Mouse (Mus musculus): ENCODE results near the gene Rplp1. TPM values are rescaled to one million over a fixed set of nuclear protein-coding genes. Genes with fewer than 3 reads are reported as not detected.

Rplp1 gene
- polyA plus RNA-seq (2014; fragmentation: Nextera tagmentation; extraction: Ambion mirVana): 1,876 and 2,139 TPM in 2 replicates

DNA sequence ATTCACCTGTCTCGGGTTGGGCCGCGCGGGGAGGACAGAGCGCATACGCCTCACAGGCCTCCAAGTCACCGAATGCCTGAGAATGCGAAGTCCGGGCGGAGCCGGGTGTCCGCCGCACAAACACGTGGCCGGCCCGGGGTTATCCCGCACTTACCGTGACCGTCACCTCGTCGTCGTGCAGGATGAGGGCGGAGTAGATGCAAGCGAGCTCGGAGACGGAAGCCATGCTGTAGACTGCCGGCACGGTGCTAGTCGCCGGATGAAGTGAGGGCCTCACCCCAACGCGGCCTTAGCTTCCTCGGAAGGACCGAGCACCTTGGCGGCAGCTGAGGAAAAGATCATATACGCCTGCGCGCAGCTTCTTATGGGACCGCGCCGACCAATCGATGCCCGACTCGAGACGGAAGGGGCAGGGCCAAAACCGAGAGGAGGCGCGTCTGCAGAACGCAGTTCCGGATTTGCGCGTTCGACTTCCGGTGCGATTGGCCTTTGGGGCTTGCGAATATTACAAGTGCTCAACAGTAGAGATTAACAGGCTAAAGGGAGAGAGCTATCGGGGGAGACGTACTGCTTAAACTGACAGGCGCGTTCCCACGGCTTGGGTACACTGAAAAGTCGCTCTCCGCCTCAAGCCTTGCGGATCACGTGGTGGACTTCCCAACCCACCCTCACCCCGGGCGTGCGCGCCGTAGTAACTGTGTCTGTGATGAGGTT, at the start of gene Rplp1:
Gene Rplp1 (minus strand): TSS at position 340 of the 714 bp plus-strand sequence.
- no peaks in the 10 kb centered on the region for H3K9me3 ChIP-seq (ENCODE audit: control insufficient read depth, low read length)
- no peaks in the 10 kb centered on the region for H3K27me3 ChIP-seq (replicated peaks; ENCODE audit: control insufficient read depth, insufficient read depth, low read length)
- peak within 1 kb of the TSS; percentile 96 for H3K4me3 ChIP-seq (ENCODE audit: low read depth, low read length)
- peaks cover 19% of the 10 kb centered on the region for H3K4me1 ChIP-seq (replicated peaks; ENCODE audit: control insufficient read depth, insufficient read depth, low read length)
- peak within 1 kb of the TSS; percentile 98 for H3K4me2 ChIP-seq
- peak; percentile 92 for DNase-seq (ENCODE audit: low spot score)
- H3K27ac ChIP-seq (ENCODE audit: low read depth, low read length): peak within 1 kb of the TSS; percentile 100
- H3K9ac ChIP-seq (ENCODE audit: low read depth, low read length): peak within 1 kb of the TSS; percentile 99
- WGBS: under 1% methylated on average over 66 of the region's 70 CpGs
- ATAC-seq (replicated peaks; ENCODE audit: low FRiP score): peak; percentile 89
- peaks cover 33% of the 10 kb centered on the region for H3K36me3 ChIP-seq (ENCODE audit: control insufficient read depth, insufficient read depth, low read length)

DNA sequence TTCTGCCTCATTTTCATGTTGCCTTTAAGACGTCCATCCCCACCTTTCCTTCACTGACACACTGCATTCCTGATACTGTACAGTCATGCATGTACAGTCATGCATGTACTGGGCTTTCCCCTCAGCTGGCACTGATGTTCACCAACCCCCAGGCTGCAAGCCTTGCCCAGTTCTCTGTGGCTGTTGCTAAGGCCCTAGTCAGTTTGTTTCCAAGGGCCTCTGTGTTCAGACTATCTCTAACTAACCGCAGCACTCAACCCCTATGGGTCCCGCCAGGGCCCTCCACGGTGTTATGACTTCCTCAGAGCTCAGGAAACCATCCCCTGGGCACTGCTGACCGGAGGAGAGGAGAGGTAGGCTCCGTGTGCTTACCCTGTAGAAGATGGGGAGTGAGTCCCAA, 49.0 kb upstream of the Rplp1 start:
- H3K9ac ChIP-seq (ENCODE audit: low read depth, low read length): no peak overlapping the region
- no peak overlapping the region for H3K4me2 ChIP-seq
- no peaks in the 10 kb centered on the region for H3K9me3 ChIP-seq (ENCODE audit: control insufficient read depth, low read length)
- no peak overlapping the region for H3K4me3 ChIP-seq (ENCODE audit: low read depth, low read length)
- H3K27me3 ChIP-seq (replicated peaks; ENCODE audit: control insufficient read depth, insufficient read depth, low read length): no peaks in the 10 kb centered on the region
- ATAC-seq (replicated peaks; ENCODE audit: low FRiP score) (no peak), DNase-seq (ENCODE audit: low spot score) (no peak)
- 55% methylated on average over 6 of the region's 6 CpGs for WGBS
- H3K27ac ChIP-seq (ENCODE audit: low read depth, low read length): no peak overlapping the region
- no peaks in the 10 kb centered on the region for H3K36me3 ChIP-seq (ENCODE audit: control insufficient read depth, insufficient read depth, low read length)
- peaks cover 3% of the 10 kb centered on the region for H3K4me1 ChIP-seq (replicated peaks; ENCODE audit: control insufficient read depth, insufficient read depth, low read length)

DNA sequence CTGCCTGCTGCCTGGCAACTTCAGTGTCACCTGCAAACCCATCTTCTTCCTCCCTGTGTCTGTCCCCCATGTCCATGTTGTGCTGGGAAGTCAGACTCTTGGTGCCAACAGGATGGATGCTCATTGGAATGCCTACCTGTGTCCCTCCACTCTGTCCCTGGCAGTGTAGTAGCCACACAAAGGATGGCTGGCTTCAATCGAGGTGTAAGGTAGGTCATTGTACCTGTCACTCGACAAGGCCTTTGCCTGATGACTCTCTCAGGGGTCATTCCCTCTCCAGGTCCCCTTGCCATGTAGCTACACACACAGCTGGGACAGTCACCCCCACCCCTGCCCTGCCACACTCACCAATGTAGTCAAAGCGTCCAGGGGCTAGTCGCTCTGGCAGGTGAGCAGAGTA, 46.8 kb upstream of the Rplp1 start:
- Histone ChIP-seq H3K36me3 (ENCODE audit: control insufficient read depth, insufficient read depth, low read length) (no peaks in the 10 kb centered on the region), H3K9me3 (ENCODE audit: control insufficient read depth, low read length) (no peaks in the 10 kb centered on the region), H3K27ac (ENCODE audit: low read depth, low read length) (no peak overlapping the region), H3K9ac (ENCODE audit: low read depth, low read length) (no peak overlapping the region), H3K4me2 (no peak overlapping the region), H3K4me1 (replicated peaks; ENCODE audit: control insufficient read depth, insufficient read depth, low read length) (peaks cover 3% of the 10 kb centered on the region), H3K4me3 (ENCODE audit: low read depth, low read length) (no peak overlapping the region), H3K27me3 (replicated peaks; ENCODE audit: control insufficient read depth, insufficient read depth, low read length) (no peaks in the 10 kb centered on the region)
- WGBS: 71% methylated on average over 4 of the region's 4 CpGs
- ATAC-seq (replicated peaks; ENCODE audit: low FRiP score): no peak
- DNase-seq (ENCODE audit: low spot score): no peak

DNA sequence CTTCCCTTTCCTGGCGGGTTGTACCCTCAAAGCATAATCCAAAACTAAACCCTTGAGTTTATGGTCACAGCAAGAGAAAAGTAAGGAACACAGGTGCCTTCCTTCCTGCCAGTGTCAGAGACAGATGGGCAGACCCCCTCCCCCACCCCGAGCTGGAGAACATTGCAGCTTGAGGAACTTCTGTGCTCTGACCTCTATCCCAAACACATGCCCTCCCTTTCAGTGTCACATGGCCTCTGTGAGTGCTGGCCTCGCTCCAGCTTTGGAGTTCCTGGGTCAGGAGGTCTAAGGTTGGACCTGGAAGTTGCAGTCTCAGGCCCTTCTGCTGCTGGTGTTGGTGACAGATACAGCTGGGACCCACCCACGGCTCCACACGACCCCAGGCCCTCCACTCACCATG, 46.4 kb upstream of the Rplp1 start:
- Histone ChIP-seq H3K9me3 (ENCODE audit: control insufficient read depth, low read length) (no peaks in the 10 kb centered on the region), H3K27ac (ENCODE audit: low read depth, low read length) (no peak overlapping the region), H3K4me3 (ENCODE audit: low read depth, low read length) (no peak overlapping the region), H3K9ac (ENCODE audit: low read depth, low read length) (no peak overlapping the region), H3K27me3 (replicated peaks; ENCODE audit: control insufficient read depth, insufficient read depth, low read length) (no peaks in the 10 kb centered on the region), H3K4me2 (no peak overlapping the region), H3K4me1 (replicated peaks; ENCODE audit: control insufficient read depth, insufficient read depth, low read length) (peaks cover 3% of the 10 kb centered on the region), H3K36me3 (ENCODE audit: control insufficient read depth, insufficient read depth, low read length) (no peaks in the 10 kb centered on the region)
- WGBS: 40% methylated on average over 5 of the region's 5 CpGs
- DNase-seq (ENCODE audit: low spot score) (no peak), ATAC-seq (replicated peaks; ENCODE audit: low FRiP score) (no peak)

DNA sequence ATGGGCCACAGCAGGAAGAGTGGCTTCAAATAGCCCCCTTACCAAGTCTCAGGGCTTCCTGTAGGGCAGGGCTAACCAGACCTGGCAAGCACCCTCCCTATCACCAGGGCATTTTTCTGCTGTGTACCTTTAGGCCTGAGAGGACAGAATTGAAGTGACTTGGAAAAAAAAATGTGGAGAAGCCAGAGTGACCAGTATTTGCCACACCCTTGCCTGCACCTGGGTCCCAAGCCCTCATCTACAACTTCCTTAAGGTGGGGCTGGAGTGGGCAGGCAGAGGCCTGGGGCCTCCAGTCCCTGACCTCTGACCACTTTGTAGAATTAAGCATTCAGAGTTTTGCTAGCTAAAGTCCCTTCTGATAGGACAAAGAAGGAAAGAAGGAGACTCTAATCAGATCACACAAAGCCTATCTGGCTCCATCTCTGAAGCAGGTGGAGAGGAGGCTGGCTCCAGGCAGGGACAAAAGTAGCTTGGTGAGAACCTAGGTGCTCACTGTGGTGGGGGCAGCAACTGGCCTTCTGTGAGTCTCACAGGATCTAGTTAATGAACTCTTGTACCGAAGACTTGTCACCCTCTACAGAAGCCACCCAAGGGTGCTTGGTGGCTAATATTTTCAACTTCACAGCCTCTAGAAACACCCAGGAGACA, 45.7 kb upstream of the Rplp1 start:
- WGBS: 88% methylated on average over 1 of the region's 1 CpGs
- no peak overlapping the region for H3K4me2 ChIP-seq
- no peak overlapping the region for H3K27ac ChIP-seq (ENCODE audit: low read depth, low read length)
- peaks cover 3% of the 10 kb centered on the region for H3K4me1 ChIP-seq (replicated peaks; ENCODE audit: control insufficient read depth, insufficient read depth, low read length)
- no peaks in the 10 kb centered on the region for H3K9me3 ChIP-seq (ENCODE audit: control insufficient read depth, low read length)
- no peak overlapping the region for H3K4me3 ChIP-seq (ENCODE audit: low read depth, low read length)
- no peaks in the 10 kb centered on the region for H3K27me3 ChIP-seq (replicated peaks; ENCODE audit: control insufficient read depth, insufficient read depth, low read length)
- ATAC-seq (replicated peaks; ENCODE audit: low FRiP score) (no peak), DNase-seq (ENCODE audit: low spot score) (no peak)
- H3K36me3 ChIP-seq (ENCODE audit: control insufficient read depth, insufficient read depth, low read length): no peaks in the 10 kb centered on the region
- no peak overlapping the region for H3K9ac ChIP-seq (ENCODE audit: low read depth, low read length)

DNA sequence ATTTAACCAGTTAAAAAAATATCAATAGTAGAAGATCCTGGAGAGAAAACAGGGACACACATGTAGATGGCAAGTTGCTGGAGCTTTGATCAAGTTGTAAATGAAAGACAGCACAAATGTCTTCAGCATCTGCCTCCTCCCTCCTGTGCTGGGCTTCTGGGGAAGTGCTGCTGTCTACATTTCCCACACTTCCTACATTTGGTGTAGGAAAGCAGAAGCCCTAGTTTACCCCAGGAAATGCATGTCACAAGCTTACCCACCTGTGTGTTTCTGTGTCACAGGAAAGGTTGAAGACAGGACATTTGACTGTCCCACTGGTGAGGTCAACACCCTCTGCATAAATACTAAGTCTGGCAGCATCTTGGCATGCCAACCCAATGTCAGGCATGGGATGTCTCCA, 40.4 kb upstream of the Rplp1 start:
- Histone ChIP-seq H3K9me3 (ENCODE audit: control insufficient read depth, low read length) (no peaks in the 10 kb centered on the region), H3K27ac (ENCODE audit: low read depth, low read length) (no peak overlapping the region), H3K4me3 (ENCODE audit: low read depth, low read length) (no peak overlapping the region), H3K36me3 (ENCODE audit: control insufficient read depth, insufficient read depth, low read length) (no peaks in the 10 kb centered on the region), H3K27me3 (replicated peaks; ENCODE audit: control insufficient read depth, insufficient read depth, low read length) (no peaks in the 10 kb centered on the region), H3K4me1 (replicated peaks; ENCODE audit: control insufficient read depth, insufficient read depth, low read length) (no peaks in the 10 kb centered on the region; the same call in 1 of the 2 replicates), H3K9ac (ENCODE audit: low read depth, low read length) (no peak overlapping the region), H3K4me2 (no peak overlapping the region)
- DNase-seq (ENCODE audit: low spot score): no peak
- no peak for ATAC-seq (replicated peaks; ENCODE audit: low FRiP score)

DNA sequence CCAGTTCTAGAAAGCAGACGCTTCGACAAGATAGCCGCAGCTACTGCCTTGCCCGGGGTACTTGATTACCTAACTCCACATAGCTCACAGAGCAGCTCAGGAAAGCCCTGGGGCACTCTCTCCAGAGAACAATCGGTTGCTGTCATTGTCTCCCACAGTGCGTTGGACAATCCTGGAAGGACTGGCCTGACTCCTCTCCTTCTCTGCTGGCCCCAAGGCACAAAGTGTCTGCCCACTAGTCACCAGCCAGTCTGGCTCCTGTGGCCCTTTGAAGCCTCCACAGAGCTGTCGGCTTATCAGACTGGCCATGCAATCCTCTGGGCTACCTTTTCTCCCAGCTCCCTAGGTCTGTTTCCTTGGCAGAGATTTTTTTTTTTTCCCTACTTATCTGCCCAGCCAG, 37.9 kb upstream of the Rplp1 start:
- Histone ChIP-seq H3K4me1 (replicated peaks; ENCODE audit: control insufficient read depth, insufficient read depth, low read length) (no peaks in the 10 kb centered on the region; the same call in 1 of the 2 replicates), H3K27ac (ENCODE audit: low read depth, low read length) (no peak overlapping the region), H3K36me3 (ENCODE audit: control insufficient read depth, insufficient read depth, low read length) (no peaks in the 10 kb centered on the region), H3K4me3 (ENCODE audit: low read depth, low read length) (no peak overlapping the region), H3K9ac (ENCODE audit: low read depth, low read length) (no peak overlapping the region), H3K4me2 (no peak overlapping the region), H3K27me3 (replicated peaks; ENCODE audit: control insufficient read depth, insufficient read depth, low read length) (no peaks in the 10 kb centered on the region), H3K9me3 (ENCODE audit: control insufficient read depth, low read length) (no peaks in the 10 kb centered on the region)
- ATAC-seq (replicated peaks; ENCODE audit: low FRiP score) (no peak), DNase-seq (ENCODE audit: low spot score) (no peak)
- WGBS: 62% methylated on average over 7 of the region's 7 CpGs

DNA sequence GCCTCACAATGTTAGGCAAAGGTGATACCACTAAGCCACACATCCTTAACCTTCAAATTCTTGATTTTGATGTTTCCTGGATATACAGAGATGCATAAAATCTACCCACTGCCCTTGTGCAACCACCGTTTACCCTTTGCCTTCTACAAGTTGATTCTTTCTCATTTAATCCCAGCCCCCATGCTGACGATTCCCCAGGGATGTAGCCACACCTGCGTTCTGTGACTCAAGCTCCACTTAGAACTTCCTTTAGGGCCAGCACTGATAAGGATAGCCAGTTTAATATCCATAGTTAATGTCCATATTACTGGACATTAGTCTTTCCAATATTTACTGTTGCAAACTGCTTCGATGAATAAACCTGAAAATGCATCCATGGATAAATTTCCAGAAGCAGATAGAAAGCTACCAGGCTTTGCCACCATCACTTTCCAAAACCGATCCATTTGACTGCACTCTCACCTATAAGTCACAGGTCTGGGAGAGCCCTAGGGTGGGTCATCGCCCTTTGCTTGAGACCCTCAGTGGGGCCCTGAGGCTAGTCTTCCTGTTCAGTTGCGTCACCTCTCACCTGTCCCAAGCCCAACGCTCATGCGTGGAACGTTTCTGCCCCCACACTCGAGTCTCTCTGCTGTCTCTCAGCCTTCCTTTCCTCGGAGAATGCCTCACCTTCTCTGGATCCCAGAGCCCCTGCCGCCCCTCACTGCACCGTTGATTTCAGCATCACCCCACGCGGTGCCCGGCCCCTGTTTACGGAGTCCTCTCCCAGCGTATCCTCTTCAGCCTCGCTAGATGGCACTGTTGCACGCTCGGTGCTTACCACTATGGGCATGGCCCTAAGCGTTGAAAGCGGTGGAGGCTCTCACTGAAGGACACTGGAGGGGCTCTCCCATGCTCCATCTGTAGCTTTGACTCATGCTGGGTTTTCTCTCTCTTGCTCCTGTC, 33.3 kb upstream of the Rplp1 start:
- Histone ChIP-seq H3K9ac (ENCODE audit: low read depth, low read length) (no peak overlapping the region), H3K4me2 (peak overlapping the region; percentile 88), H3K4me1 (replicated peaks; ENCODE audit: control insufficient read depth, insufficient read depth, low read length) (peaks cover 7% of the 10 kb centered on the region; the same call in 1 of the 2 replicates), H3K27ac (ENCODE audit: low read depth, low read length) (no peak overlapping the region), H3K9me3 (ENCODE audit: control insufficient read depth, low read length) (no peaks in the 10 kb centered on the region), H3K36me3 (ENCODE audit: control insufficient read depth, insufficient read depth, low read length) (peaks cover 10% of the 10 kb centered on the region; the same call in 1 of the 2 replicates), H3K27me3 (replicated peaks; ENCODE audit: control insufficient read depth, insufficient read depth, low read length) (no peaks in the 10 kb centered on the region), H3K4me3 (ENCODE audit: low read depth, low read length) (peak overlapping the region; percentile 93)
- peak; percentile 72 for ATAC-seq (replicated peaks; ENCODE audit: low FRiP score)
- DNase-seq (ENCODE audit: low spot score): peak; percentile 78
- 9% methylated on average over 24 of the region's 24 CpGs for WGBS
